Mouse (Mus musculus) olfactory bulb, adult 2 months (tissue): ENCODE results near the gene Slamf9.

ENCODE experiments used
- CTCF ChIP-seq: fragments of 200-500 bp; IDR thresholded peaks from 2 replicates; pipeline ENCODE4 v1.5.1; 2012; ENCODE audit warnings: low read depth, mild to moderate bottlenecking, low read length, moderate library complexity; ENCODE audit not compliant: insufficient read depth
- POLR2A ChIP-seq: fragments of 200-500 bp; IDR thresholded peaks from 2 replicates; pipeline ENCODE4 v1.6.1; 2012; ENCODE audit warnings: mild to moderate bottlenecking, low read depth, low read length, moderate library complexity; ENCODE audit not compliant: insufficient read depth

DNA sequence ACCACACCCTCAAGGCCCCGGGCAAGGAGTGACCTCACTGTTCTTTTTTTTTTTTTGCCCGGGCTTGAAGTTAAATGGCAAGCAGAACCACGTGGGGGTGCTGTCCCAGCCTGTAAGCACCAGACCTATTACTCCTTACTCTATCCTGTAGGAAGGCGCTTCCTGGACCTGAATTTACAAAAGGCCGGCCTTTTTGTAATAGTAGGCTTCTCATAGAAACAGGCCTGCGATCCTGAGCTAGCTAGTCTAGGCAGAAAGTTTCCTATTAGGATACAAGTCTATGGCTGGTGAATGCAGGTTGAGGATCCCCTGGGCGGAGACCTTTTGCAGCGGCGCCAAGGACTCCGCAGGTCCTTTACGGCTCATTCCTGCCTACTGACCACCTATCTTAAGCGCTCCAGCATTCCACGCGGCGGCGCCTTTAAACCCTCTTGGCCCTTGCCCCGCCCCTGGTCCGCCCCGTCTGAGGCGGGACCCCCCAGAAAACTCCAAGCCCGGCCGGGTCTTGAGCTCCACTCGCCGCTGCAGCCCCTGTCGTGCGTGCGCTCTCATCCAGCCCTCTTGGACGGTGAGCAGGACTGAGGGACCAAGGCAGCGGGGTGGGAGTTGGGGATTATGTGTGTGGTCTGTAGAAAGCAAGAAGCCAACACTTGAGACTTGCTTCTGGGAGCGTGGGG is 24.7 kb downstream of the Slamf9 start, which contains the start of gene Tagln2:
- 0 out of 2 replicates have a peak, but pooled peaks have one; percentile 25 for TF ChIP-seq POLR2A
- no peak for TF ChIP-seq CTCF
